Mouse (Mus musculus): Measurements from ENCODE around the gene Tex21. TPM values are rescaled to one million over a fixed set of nuclear protein-coding genes. Genes with fewer than 3 reads are reported as not detected.
A peak's percentile ranks its signal among the peaks of the same experiment; 100 is the strongest.

The Tex21 gene
- total RNA-seq, 2 experiments from 2014 or later = not detected

GRCm38 (mm10) chr12:76209429-76209974 lies 37.0 kb downstream of the Tex21 start:
- intact Hi-C loops (cut with DNase I) = no loop called here
- DNase-seq = no peak

GRCm38 (mm10) chr12:76200326-76200725 lies 46.2 kb downstream of the Tex21 start:
- DNase-seq = no peak
- intact Hi-C loops (cut with DNase I) = no loop called here

- intact Hi-C loops (cut with DNase I) = loop anchor here (5.0 kb wide), 2 partner anchors 145 to 410 kb away; no protein-coding TSS in a partner anchor
- DNase-seq = no peak
Measured at GRCm38 (mm10) chr12:76197071-76197470, 49.5 kb downstream of the Tex21 start.

- DNase-seq = peak; percentile 60 to 74
Measured at GRCm38 (mm10) chr12:76196709-76197054, 49.9 kb downstream of the Tex21 start.

GRCm38 (mm10) chr12:76195912-76196708 lies 50.4 kb downstream of the Tex21 start:
- peak; percentile 78 to 87 for DNase-seq
- intact Hi-C loops (cut with DNase I) = loop anchor here (5.0 kb wide), 2 partner anchors 146 to 409 kb away; no protein-coding TSS in a partner anchor

More at GRCm38 (mm10) chr12:76196709-76197054, 49.9 kb downstream of the Tex21 start:
- intact Hi-C loops (cut with DNase I) = loop anchor here (5.0 kb wide), 2 partner anchors 146 to 409 kb away; no protein-coding TSS in a partner anchor

GRCm38 (mm10) chr12:76194526-76194925 lies 52.0 kb downstream of the Tex21 start:
- DNase-seq = no peak
- intact Hi-C loops (cut with DNase I) = loop anchor here (5.0 kb wide), 1 partner anchor 483 kb away; no protein-coding TSS in a partner anchor

- DNase-seq = peak in 1 of 2 experiments; percentile 18
- intact Hi-C loops (cut with DNase I) = loop anchor here (1.0 to 5.0 kb wide), 2 partner anchors 175 to 486 kb away; no protein-coding TSS in a partner anchor
Measured at GRCm38 (mm10) chr12:76190940-76191339, 55.6 kb downstream of the Tex21 start.

- DNase-seq = peak in 1 of 2 experiments; percentile 32
- intact Hi-C loops (cut with DNase I) = no loop called here
Measured at GRCm38 (mm10) chr12:76187849-76188248, 58.7 kb downstream of the Tex21 start.

- intact Hi-C loops (cut with DNase I) = no loop called here
- no peak for DNase-seq
Measured at GRCm38 (mm10) chr12:76186473-76186872, 60.1 kb downstream of the Tex21 start.

GRCm38 (mm10) chr12:76185167-76185816 lies 61.3 kb downstream of the Tex21 start:
- DNase-seq = no peak
- intact Hi-C loops (cut with DNase I) = no loop called here

GRCm38 (mm10) chr12:76184271-76184670 lies 62.3 kb downstream of the Tex21 start:
- DNase-seq = no peak
- intact Hi-C loops (cut with DNase I) = no loop called here

- intact Hi-C loops (cut with DNase I) = no loop called here
- DNase-seq = no peak
Measured at GRCm38 (mm10) chr12:76182831-76183230, 63.7 kb downstream of the Tex21 start.

- intact Hi-C loops (cut with DNase I) = no loop called here
- DNase-seq = no peak
Measured at GRCm38 (mm10) chr12:76181471-76181870, 65.1 kb downstream of the Tex21 start.

- no peak for DNase-seq
- intact Hi-C loops (cut with DNase I) = no loop called here
Measured at GRCm38 (mm10) chr12:76180442-76180841, 66.1 kb downstream of the Tex21 start.

- no peak for DNase-seq
- intact Hi-C loops (cut with DNase I) = loop anchor here (5.0 kb wide), 2 partner anchors 107 to 392 kb away; no protein-coding TSS in a partner anchor
Measured at GRCm38 (mm10) chr12:76179527-76179926, 67.0 kb downstream of the Tex21 start.

- no peak for DNase-seq
- intact Hi-C loops (cut with DNase I) = loop anchor here (5.0 kb wide), 2 partner anchors 107 to 392 kb away; no protein-coding TSS in a partner anchor
Measured at GRCm38 (mm10) chr12:76179051-76179450, 67.5 kb downstream of the Tex21 start.

GRCm38 (mm10) chr12:76177864-76178518 lies 68.6 kb downstream of the Tex21 start:
- peak; percentile 77 to 82 for DNase-seq
- intact Hi-C loops (cut with DNase I) = loop anchor here (1.0 to 5.0 kb wide), 3 partner anchors 106 to 391 kb away; no protein-coding TSS in a partner anchor

- DNase-seq = peak; percentile 14 to 33
- intact Hi-C loops (cut with DNase I) = loop anchor here (1.0 to 5.0 kb wide), 3 partner anchors 105 to 390 kb away; no protein-coding TSS in a partner anchor
Measured at GRCm38 (mm10) chr12:76177000-76177863, 69.3 kb downstream of the Tex21 start, which contains the start of gene Esr2. Gene Esr2, minus strand, starts transcription at chr12:76177259.

GRCm38 (mm10) chr12:76165641-76166040 lies 80.9 kb downstream of the Tex21 start:
- DNase-seq = no peak
- intact Hi-C loops (cut with DNase I) = no loop called here

Measured in heart, postnatal 14 days (tissue).